Mouse (Mus musculus): Measurements from ENCODE around the gene Tmf1.

DNA sequence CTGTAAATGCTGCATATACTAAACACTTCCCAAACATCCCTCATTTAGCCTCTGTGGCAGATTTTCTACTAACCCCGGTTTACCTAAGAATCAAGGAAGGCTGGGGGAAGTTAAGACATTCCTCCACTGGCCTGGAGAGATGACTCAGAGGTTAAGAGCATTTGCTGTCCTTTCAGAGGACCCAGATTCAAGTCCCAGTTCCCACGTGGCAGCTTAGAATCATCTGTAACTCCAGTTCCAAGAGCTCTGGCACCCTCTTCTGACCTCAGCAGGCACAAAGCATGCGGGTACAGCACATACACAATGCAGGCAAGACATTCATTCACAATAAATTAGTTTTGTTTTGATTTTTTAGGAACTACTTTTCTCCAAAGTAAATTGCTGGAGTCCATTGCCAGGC is 30.3 kb upstream of the Tmf1 start:
- TF ChIP-seq CTCF (IDR thresholded peaks at IDR 0.05; ENCODE audit: low read depth) = no peak
- TF ChIP-seq EP300 (IDR thresholded peaks at IDR 0.05; ENCODE audit: low read depth) = no peak
